8 mouse cellular contexts compared by ENCODE assay signal in genomic region chr6:48048426-48049272, GRCm38 (mm10). TPM values are rescaled to one million over a fixed set of nuclear protein-coding genes. Genes with fewer than 3 reads are reported as not detected.
DNase-seq lines count a peak whose midpoint lies in the region; ATAC-seq and TF ChIP-seq lines count a peak whose summit lies in the region.

Gene Zfp777 (minus strand): TSS chr6:48048911.

- peaks cover 14% of the 10 kb centered on the region for H3K36me3 ChIP-seq in embryonic facial prominence, embryonic 15.5 days

- peak within 1 kb of the TSS; percentile 83 for H3K27ac ChIP-seq in bone marrow, adult 2 months (ENCODE audit: control insufficient read depth, insufficient read depth, low read depth, low read length, poor library complexity)
- peak within 1 kb of the TSS; percentile 92 for H3K27ac ChIP-seq in embryonic facial prominence, embryonic 15.5 days (replicated peaks)

- DNase-seq in 416B (ENCODE audit: low read depth) (peak; percentile 80), liver (peak; percentile 80)
- peak; percentile 83 for DNase-seq in heart, adult 8-10 months (ENCODE audit: low spot score)
- peak; percentile 88 for DNase-seq in kidney, adult 9 months
- peak; percentile 81 to 89 for DNase-seq in spleen, postnatal 4 days (ENCODE audit: low spot score in 2 of 2)

- H3K4me1 ChIP-seq in bone marrow, adult 2 months (ENCODE audit: control insufficient read depth, insufficient read depth, low read length) = no peaks in the 10 kb centered on the region; the same call in 1 of the 2 replicates
- peaks cover 11% of the 10 kb centered on the region for H3K4me1 ChIP-seq in embryonic facial prominence, embryonic 15.5 days

- no peaks in the 10 kb centered on the region for H3K27me3 ChIP-seq in embryonic facial prominence, embryonic 15.5 days

- ATAC-seq in embryonic facial prominence, embryonic 15.5 days (ENCODE audit: insufficient number of reproducible peaks, low FRiP score, low TSS enrichment, low read depth) = peak; percentile 91
- peak; percentile 90 for ATAC-seq in monocyte, adult 5-6 weeks (replicated peaks; ENCODE audit: insufficient number of reproducible peaks, low FRiP score, low TSS enrichment, poor library complexity, severe bottlenecking)

- peak; percentile 71 for TF ChIP-seq POLR2A in bone marrow, adult 2 months (IDR thresholded peaks at IDR 0.05; ENCODE audit: borderline replicate concordance, control insufficient read depth, low read depth, low read length)

- H3K9me3 ChIP-seq in embryonic facial prominence, embryonic 15.5 days (replicated peaks) = no peaks in the 10 kb centered on the region

- peak within 1 kb of the TSS; percentile 74 for H3K4me3 ChIP-seq in bone marrow, adult 2 months (replicated peaks; ENCODE audit: control insufficient read depth, low read depth, low read length)
- peak within 1 kb of the TSS; percentile 63 for H3K4me3 ChIP-seq in embryonic facial prominence, embryonic 15.5 days (replicated peaks)

- 1% methylated on average over 82 of the region's 82 CpGs for WGBS in bone marrow, adult 2 months
- WGBS in embryonic facial prominence, embryonic 15.5 days = under 1% methylated on average over 75 of the region's 82 CpGs

- H3K9ac ChIP-seq in embryonic facial prominence, embryonic 15.5 days = peak within 1 kb of the TSS; percentile 85

- peak within 1 kb of the TSS; percentile 83 for H3K4me2 ChIP-seq in embryonic facial prominence, embryonic 15.5 days (replicated peaks)

- peak; percentile 30; the same call in 1 of the 2 replicates for TF ChIP-seq CTCF in bone marrow, adult 2 months (IDR thresholded peaks at IDR 0.05; ENCODE audit: control insufficient read depth, insufficient read depth, low read length)

RNA-seq across cellular contexts. Expression of gene Zfp777, which starts in this region (rescaled TPM):
- 4.3 and 7.7 TPM in 2 replicates for polyA plus RNA-seq in bone marrow, adult 2 months (2011; ENCODE audit: insufficient read depth, insufficient read length, low replicate concordance, missing spikeins)
- 7.3 and 8.3 TPM in 2 replicates for polyA plus RNA-seq in embryonic facial prominence, embryonic 15.5 days (2015; fragmentation: Nextera tagmentation; extraction: Ambion mirVana)
- total RNA-seq in heart, adult 8-10 months (2022) = 10 to 100 TPM; 11.6 to 16.1 (median 15.0) TPM
- total RNA-seq in monocyte, adult 5-6 weeks (2017) = 8.5 to 22.4 TPM (median 21.5 TPM) in 3 replicates

Comparison
In these comparisons a context has a peak if more than half of its experiments do, and no peak if none do; other contexts are left out.
1. Peak in every context shown above with its lines: DNase-seq, ATAC-seq, H3K4me3 ChIP-seq and H3K27ac ChIP-seq.